Mouse (Mus musculus) lung, postnatal 36 days (tissue): ENCODE data around the gene Gpc2.

Source experiments
- DNase-seq: peaks from one replicate; pipeline ENCODE4 v3.0.0; 2022; ENCODE audit warnings: mixed read lengths

The Gpc2 gene

DNA sequence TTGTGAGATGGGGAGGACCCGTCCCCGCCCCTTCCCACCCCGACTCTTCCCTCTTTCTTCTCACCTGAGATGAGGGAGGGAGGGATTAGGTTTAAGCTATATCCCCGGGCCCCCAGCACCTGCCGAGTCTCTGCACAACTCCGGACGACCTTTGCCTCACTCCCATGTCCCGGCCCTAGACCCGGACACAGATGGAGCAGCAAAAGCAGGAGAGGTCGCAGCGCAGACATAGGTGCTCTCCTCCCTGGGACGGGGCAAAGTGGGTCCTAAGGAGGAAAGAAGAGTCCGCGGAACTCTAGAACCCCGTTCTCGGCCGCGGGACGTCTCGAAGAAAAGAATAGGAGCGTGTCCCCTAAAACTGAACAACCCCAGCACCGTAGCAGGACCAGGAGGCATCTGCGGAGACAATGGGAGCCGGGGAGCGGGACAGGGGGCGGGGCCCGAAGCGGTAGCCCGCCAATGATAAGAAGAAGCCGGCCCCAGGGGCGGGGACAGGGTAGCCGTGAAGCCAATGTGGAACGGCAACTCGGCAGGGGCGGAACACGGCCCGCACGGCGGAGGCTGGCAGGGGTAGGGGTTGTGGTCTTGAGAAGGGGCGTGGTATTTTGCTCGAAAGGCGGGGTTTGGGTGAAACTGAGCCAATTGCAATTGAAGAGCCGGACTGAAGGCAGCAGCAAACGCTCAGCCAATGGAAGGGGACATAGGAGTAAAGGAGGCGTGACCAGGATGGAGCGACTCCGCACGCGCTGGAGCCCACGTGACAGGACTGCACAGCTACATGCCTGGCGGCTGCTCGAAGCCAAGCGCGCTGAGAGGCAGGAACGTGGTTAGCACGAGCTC, at the start of gene Gpc2, which contains the start of the genes Gm43720 and Stag3:
Gene Gpc2 (minus strand): TSS at position 421 of the 840 bp plus-strand sequence.
Gene Gm43720 (minus strand): TSS at position 374 of the 840 bp plus-strand sequence.
Gene Stag3 (plus strand): TSS at position 656 of the 840 bp plus-strand sequence.
- peak; percentile 87 for DNase-seq

DNA sequence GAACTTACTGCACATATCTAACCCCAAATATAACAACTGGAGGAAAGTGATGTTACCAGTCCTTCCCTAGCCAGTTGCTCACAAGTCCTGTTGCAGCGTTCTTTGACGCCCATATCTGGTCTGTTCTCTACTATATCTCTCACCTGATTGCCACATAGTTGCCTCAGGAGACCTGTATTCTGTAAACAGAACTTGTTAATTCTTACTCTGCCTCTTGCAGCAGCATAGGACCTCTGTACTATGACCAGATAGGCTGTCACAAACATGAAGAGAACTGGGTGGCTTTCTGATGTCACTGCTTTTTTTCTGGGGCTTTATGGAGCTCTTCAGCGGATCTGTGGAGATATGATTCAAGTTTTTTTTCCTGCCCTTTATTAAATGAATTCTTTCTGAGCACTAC, 33.0 kb upstream of the Gpc2 start:
- no peak for DNase-seq

DNA sequence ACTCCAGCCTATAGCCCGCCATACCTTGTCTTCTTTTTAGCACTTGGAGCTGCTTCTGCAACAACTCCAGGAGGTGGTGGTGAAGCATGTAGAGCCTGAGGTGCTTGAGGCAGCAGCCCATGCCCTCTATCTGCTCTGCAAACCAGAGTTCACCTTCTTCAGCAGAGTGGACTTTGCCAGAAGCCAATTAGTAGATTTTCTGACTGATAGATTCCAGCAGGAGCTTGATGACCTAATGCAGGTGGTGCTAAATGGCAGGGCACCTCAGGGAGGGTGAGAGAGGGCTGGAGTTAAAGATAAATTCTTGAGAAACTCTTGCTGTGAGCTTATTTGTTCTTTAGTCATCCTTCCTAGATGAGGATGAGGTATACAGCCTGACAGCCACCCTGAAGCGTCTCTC, 19.8 kb upstream of the Gpc2 start:
- DNase-seq, result no peak

DNA sequence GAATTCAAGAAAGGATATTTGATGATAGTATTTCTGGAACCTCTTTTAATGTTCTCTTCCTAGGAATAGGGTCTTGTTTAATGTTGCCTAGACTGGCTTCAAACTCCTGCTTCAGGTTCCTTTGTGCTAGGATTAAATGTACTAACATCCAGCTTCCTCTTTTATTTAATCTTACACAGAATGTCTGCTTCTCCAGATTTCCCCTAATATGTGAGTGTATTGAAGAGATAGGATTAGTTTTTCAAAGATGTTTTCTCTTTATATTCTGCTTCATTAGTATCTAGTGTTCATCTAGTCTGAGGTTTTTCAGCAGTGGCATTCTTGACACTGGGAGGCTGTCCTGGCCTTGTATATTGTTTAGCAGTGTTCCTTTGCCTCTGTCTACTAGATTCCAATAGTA, 14.4 kb upstream of the Gpc2 start:
- no peak for DNase-seq

DNA sequence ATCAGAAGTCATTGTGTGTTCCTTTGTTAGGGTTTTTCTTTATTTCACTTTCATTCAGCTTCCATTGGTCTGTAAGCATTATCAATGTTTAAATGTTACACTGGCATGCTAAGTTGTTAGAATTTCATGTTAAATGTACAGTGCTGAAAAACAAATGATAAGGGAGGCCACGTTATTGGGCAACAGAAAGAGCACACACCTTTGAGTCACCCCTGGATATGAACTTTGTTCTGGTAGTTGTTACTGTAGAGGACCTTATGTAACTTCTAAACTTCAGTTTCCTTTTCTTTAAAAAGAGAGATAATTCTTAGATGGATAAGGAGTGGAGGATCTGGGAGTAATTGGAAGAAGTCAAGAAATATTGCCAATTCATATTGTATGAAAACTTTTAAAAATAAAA, 11.8 kb upstream of the Gpc2 start:
- no peak for DNase-seq

DNA sequence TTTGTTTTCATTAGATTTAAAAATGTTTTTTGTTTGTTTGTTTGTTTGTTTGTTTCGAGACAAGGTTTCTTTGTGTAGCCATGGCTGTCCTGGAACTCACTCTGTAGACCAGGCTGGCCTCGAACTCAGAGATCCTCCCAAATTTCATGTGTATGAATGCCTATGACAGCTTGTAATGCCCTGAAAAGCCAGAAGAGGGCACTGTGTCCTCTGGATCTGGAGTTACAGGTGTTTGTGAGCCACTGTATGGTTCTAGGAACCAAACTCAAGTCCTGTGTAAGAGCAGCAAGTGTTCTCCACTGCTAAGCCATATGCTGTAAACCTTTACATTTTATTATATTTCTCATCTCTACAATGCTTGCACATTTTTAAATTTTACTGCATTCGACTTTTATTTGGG, 8.1 kb upstream of the Gpc2 start:
- DNase-seq, result no peak

DNA sequence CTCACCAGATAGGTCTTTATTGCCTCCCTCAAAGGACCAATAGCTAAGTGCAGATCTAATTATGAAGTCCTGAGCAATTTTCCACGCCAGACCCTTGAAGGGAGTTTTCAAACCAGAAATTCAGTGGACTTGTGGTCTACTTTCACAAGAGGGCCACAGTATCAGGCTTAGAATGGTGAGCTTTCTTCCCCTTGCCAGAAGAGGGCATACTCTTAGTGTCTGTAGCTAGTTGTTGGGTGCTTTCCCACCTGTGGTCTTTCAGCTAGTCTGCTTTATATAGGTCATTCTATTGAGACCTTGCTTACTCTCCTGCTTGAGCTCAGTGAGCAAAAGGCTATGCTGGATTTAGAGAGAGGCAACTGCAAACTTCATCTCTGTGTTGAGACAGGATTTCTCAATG, 3.7 kb upstream of the Gpc2 start:
- DNase-seq, result no peak

DNA sequence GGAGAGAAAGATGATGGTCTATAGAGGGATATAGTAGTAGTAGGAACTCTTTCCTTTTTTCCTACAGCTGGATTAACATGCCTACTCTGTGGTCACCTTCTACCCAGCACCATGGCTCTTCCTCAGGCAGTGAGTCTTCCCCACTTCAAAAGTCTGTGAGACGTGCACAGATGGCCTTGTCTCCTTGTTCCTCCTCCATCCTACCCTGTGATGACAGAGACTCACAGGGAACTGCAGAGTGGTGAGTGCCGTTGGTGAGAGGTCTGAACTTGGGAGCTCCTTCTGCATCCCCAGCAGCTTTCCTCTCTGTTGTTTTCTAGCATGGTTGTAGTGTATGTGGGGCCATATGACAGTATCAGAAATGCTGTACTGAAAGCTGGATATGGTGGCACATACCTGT, 2.0 kb upstream of the Gpc2 start:
- no peak for DNase-seq

DNA sequence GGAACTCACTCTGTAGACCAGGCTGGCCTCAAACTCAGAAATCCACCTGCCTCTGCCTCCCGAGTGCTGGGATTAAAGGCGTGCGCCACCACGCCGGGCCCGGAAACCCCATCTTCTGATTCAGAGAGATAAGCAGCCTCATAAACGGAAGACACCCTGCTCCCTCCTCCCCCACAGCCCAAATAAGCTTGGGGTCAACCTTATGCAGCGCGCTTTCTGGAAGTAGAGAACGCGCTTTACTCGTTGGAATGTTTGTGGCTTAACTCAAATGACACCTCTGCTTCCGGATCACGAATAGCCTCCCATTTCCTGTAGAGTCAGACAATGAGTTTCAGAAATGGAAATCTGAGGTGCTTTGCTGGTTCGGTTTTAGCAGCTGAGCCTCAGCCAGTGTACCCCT, 1.0 kb upstream of the Gpc2 start:
- no peak for DNase-seq

DNA sequence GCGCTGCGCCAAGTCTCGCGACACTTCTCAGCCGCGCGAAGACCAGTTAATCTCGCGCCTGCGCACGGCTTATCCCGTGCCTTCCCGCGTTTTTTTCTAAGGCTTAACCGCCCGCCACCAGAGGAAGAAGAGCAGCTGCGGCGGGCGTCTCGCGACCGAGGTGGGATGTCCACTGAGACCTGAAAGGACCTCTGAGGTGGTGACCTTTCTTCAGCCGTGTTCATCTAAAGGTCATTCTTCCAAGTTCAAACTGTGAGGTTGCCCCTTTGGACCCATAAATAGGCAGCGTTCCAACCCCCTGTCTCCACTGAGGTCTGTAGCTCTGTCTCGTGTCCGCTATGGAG, 592 bp upstream of the Gpc2 start:
- no peak for DNase-seq

DNA sequence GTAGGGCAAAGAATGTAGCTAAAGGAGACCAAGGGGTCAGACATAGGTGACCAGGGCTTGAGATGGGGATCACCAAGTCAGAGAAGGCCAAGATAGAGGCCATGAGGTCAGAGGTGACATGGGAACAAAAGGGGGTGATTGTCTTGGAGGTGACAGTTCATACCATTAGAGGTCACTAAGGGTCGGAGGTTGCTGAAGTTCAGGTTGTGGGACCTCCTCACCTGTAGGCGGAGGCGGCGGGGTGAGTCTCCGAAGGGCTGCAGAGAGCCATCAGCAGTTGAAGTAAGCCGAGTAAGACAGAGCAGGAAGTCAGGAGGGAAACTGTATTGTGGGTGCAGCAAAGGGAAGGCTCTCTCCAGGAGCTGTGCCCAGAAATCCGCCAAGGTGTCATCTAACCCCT, 1.8 kb downstream of the Gpc2 start:
- DNase-seq, result no peak

DNA sequence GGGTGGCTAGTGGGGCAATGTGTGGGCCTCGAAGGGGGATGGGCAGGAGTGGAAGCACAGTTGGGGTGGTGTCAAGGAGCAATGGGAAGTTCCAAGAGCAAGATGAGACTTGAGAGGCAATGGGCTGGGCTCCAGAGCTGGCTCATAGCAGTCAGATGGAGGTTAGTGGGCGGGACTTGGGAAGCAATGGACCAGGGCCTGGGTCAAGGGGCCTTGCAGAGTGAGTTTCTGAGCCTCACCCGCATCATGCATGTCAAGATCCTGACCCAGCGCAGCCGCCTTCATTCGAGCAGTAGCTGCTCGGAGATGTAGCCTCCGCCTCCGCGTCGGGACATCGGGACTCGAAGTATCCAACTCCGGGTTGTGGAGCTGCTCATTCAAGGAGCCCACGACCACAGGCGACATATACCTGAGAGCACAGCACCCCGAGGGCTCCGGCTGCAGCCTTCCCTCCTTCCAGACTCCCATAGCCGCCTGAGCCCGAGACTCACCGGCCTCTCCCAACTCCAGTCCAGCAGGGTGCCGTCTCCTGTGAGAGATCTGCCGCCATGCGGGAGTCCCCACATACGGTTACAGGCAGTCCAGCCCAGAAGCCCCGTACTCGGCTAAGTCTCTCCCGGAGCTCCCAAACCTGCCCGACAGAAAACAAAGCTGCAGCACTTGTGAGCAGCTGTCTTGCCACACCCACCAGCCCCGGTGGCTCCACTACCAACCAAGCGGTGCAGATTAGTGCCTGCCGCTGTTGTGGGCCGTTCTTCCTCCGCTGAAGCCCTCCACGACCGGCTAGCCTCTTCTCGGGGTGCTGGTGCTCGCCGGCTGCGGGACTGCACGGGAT, 4.4 kb downstream of the Gpc2 start:
- no peak for DNase-seq

DNA sequence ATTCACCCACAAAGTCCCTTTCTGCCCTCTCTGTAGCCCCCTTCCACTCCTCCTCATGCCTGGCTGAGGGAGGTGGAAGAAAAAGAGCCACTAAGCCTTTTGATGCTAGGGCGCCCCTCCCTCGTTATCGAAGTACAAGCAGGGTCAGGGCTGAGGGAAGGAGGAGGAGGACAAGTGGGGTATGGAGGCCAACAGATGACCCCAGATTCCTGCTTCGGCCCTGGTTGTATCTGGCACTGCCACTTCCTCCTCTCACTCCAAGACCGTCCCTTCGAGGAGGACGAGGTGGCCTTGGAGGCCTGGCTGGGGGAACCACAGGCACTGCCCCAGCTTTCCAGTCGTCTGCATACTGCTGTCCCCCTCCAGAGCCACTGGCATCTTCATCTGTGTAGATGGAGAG, 5.6 kb downstream of the Gpc2 start:
- DNase-seq, result no peak

DNA sequence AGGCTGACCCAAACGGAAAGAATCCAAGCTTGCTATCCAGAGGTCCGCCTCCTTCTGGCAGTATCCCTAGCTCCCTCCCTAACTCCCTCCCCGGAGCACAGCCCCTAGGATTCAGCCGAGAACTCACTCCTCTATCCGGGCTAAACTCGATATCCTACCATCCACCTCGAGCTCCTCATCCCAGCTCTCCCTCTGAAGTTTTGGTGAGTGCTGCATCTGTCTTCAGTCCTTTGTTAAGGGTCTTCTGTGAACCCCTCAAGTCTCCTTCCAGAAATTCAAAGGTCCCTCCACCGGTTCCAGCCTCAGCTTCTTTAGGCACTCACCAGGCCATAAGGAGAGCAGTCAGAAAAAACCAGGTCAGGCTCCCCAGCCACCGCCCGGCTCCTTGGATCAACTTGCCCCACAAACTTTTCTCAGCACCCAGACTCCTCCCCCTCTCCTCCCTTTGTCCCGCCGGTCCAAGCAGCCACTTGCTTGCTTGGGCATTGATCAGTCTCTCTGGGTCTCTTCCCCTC, 7.3 kb downstream of the Gpc2 start, which contains the start of gene Gal3st4:
Gene Gal3st4 (minus strand): TSS at position 432 of the 515 bp plus-strand sequence.
- DNase-seq, result no peak

DNA sequence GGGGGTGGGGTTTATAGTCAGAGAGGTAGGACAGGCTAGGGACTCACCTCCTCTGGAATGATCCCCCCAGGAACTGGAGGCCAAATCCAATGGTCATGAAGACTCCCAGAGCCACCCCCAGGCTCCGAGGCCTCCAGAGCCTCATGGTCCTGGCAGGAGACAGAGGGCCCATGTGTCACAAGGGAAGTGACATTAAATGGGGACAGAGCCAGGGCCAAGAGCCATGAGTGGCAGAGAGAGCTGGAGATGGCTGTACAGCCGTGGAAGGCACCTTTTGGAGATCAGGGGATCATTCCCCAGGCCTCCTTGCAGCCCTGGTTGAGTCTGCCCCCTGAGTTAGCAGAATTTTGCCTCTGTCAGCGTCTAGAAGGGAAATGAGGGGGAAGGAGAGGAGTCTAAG, 8.6 kb downstream of the Gpc2 start:
- no peak for DNase-seq

DNA sequence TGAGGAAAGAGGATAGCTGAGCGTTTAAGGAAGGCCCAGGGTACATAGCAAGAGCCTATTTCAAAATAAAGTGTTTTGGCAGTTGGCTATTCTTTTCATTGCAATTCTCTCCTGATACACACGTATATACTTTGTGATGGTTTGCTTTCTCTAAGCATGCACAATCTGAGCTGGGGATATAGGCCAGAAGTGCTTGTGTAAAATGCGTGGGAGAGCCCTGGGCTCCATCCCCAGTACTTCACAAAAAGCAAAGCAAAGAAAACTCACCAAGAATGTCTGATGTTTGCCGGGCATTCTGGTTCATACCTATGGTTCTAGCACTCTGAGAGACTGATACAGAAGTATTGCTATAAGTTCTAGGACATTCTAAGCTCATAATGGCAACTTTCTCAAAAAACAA, 10.8 kb downstream of the Gpc2 start:
- DNase-seq, result no peak

DNA sequence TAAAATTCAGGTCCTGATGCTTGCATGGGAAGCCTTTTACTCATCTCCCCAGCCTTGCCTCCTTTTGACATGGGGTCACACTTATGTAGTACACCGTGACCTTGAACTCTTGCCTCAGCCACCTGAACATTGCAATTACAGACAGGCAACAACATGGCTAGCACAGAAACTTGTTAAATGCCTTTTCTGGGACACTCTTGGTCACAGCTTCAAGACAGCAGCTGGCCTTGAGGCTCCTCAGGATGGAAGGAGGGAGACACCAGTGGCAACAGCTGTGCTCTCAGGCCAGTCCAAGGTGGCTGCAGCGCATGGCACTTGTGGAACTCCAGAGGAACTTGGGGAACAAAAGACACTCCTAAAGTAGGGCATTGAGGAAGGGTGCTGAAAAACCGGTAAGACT, 12.7 kb downstream of the Gpc2 start:
- DNase-seq, result no peak

DNA sequence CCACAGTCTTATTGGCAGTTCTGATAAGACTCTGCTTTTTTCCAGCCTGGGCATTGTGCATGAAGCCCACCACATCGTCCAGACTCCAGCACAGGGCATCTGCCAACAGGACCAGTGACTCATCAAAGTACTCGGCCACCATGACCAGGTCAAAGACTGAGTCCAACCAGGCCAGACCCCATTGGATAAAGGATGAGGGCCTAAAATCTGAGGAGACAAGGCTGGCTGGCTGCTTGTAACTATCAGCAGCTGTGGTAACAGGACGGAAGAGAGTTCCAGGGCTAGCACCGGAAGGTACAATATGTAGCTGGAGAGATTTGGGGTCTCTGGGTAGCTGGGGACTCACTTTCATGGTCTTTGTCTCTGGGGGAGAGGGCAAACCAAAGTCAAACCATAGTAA, 14.1 kb downstream of the Gpc2 start:
- DNase-seq, result no peak

DNA sequence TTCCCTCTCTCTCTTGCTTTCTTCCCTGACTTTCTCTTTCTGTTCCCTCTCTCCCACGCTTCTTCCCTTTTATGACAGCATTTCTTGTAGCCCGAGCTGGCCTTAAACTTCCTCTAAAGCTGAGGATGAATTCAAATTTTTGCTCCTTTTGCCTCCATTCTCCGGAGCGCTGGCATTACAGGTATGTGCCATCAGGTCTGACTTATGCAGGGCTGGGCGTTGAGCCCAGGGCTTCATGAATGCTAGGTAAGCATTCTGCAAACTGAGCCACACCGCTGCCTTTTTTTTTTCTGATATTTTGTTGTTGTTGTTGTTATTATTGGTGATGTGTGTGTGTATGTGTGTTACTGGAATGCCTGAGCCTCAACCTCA, 15.6 kb downstream of the Gpc2 start:
- no peak for DNase-seq

DNA sequence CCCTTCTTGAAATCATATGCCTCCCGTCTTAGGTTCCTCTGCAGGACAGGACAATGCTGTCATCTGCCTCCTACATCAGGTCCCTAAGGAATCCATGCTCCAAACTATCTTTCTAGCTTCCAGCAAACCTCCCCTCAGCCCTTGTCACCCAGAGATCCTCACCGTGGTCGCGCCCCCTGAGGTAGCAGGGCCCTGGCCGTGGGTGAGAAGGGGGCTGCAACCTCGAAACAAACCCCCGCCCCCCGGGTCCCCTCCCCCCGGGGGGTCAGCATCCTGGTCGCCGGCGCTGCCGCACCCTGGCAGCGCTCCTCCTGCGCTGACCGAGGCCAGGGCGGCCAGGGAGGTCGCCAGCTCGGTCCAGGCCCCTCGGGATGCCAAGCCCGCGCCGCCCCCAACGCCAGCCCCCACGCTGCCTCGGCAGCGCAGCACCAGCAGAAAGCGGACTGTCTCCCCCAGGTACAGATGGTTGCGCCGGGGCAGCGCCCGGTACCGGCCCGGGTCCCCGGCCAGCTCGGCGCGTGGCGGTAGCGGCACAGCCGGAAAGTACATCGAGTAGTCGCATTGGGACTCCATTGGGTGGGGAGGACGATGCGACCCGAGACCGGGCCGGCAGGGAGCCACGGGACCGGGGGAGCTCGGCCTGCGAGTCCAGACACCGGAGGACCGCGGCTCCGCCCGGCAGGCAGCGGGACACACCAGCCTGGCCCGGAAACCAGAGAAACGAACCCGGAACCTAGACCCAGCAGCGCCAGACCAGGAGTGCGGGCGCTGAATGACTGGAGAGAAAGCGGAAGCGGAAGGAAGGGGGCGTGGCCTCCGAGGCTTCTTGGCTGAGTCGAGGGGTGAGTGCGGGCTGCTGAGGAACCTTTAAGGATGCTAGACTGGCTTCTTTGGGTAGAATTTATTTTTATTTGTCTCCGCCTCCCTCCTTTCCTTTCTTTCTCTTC, 16.3 kb downstream of the Gpc2 start, which contains the start of gene BC037034:
Gene BC037034 (minus strand): TSS at position 774 of the 947 bp plus-strand sequence.
- peak; percentile 96 for DNase-seq

DNA sequence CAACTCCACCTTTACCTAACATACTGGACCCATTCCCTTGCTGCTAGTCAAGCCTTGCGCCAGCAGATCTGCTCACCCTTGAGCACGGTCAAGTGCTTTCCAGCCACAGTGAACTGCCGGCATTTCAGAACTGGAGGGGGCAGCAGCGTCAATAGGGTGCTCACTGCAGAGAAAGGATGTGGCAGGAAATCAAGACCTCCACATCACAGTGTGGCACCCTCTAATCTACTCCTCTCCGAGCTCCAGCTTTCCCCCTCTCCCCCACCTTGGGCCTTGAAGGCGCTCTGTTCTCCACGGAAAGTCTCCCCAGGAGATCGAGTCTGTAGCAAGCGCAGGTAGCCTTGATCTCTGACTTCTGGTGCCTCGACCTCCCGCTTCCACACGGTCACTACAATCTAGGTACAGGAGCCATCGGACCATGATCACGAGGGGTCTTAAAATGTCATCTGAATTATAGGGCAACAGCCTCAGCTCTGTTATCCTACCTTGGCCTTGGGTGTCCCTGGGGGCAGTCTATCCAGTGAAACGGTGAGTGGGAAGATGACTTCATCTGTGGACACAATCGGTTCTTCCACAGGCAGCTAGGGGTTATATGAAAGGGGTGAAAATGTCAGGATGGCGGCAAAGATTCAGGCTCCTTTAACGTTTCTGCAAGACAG, 17.1 kb downstream of the Gpc2 start:
- DNase-seq, result no peak

DNA sequence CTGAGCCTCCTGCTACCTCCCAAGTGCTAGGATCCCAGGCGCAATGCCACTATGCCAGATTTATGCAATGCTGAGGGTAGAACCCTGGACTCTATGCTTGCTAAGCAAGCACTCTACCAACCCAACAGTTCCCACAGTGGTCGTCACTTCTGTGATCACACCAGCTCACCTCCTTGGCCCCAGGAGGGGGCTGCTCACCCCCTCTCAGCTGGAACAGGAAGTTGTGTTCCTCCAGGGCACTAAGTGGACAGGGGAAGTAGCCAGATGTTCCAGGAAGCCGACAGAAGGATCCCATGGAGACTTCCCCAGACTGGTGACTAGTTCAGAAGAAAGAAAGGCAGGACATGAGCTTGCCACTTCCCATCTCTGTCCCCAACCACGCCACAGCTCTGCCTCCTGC, 17.8 kb downstream of the Gpc2 start:
- no peak for DNase-seq
